Mouse (Mus musculus) intestine, embryonic 14.5 days (tissue): ENCODE data around the gene Tmub1. TPM values are rescaled to one million over a fixed set of nuclear protein-coding genes. Genes with fewer than 3 reads are reported as not detected.

Experiments
- ATAC-seq: fragments of 200-750 bp; cut with Nextera tagmentation; replicated peaks from 2 replicates; pipeline ENCODE4 v1.8.0; 2017; ENCODE audit warnings: low read depth, moderate number of reproducible peaks, moderate TSS enrichment, moderate library complexity; ENCODE audit not compliant: low FRiP score, low TSS enrichment
- DNase-seq: peaks from one replicate; pipeline ENCODE4 v3.0.0-alpha.2; 2018; ENCODE audit warnings: low spot score
- H3K27ac ChIP-seq: fragments of 300-500 bp; sonication (generic); 2 replicates; pipeline ENCODE4 v1.5.1; 2014; ENCODE audit warnings: low read depth, mild to moderate bottlenecking, control low read depth
- H3K27me3 ChIP-seq: fragments of 300-500 bp; sonication (generic); replicated peaks from 2 replicates; pipeline ENCODE4 v1.6.1; 2014; ENCODE audit warnings: low read length, control low read depth; ENCODE audit not compliant: control insufficient read depth, insufficient read depth
- H3K36me3 ChIP-seq: fragments of 300-500 bp; sonication (generic); 2 replicates; pipeline ENCODE4 v1.6.1; 2014; ENCODE audit warnings: low read length, control low read depth; ENCODE audit not compliant: control insufficient read depth, insufficient read depth
- H3K4me1 ChIP-seq: fragments of 300-500 bp; sonication (generic); replicated peaks from 2 replicates; pipeline ENCODE4 v1.6.1; 2014; ENCODE audit warnings: low read length, control low read depth, mixed read lengths; ENCODE audit not compliant: control insufficient read depth, insufficient read depth
- H3K4me2 ChIP-seq: fragments of 300-500 bp; sonication (generic); 2 replicates; pipeline ENCODE4 v1.6.1; 2014; ENCODE audit warnings: low read length
- H3K4me3 ChIP-seq: fragments of 300-500 bp; sonication (generic); 2 replicates; pipeline ENCODE4 v1.5.1; 2014; ENCODE audit warnings: low read depth, low read length, control low read depth, mixed read lengths
- H3K9ac ChIP-seq: fragments of 300-500 bp; sonication (generic); 2 replicates; pipeline ENCODE4 v1.6.1; 2014; ENCODE audit warnings: mild to moderate bottlenecking, low read length
- H3K9me3 ChIP-seq: fragments of 300-500 bp; sonication (generic); 2 replicates; pipeline ENCODE4 v1.6.1; 2016; ENCODE audit warnings: low read length, control low read depth; ENCODE audit not compliant: control insufficient read depth
- WGBS: fragments of 180-500 bp; shearing (Covaris S2); extraction: QIAGEN DNeasy Blood & Tissue Kit; methylation state at CpG from one replicate; pipeline ENCODE4 v1.1.7; 2014; 5-methylcytosine and 5-hydroxymethylcytosine counted together
- polyA plus RNA-seq: library from polyadenylated mRNA; unstranded; fragments of >200 nt; fragmentation: Nextera tagmentation; extraction: Ambion mirVana; gene quantifications from 2 replicates; pipeline ENCODE4 v1.2.1, GENCODE M21; 2014

Tmub1 gene
- polyA plus RNA-seq, 1 experiment from 2014 or later, result 22.9 TPM

- DNase-seq (no peak), ATAC-seq (0 out of 2 replicates have a peak, but pooled peaks have one; percentile 11)
- Histone ChIP-seq H3K4me2 (0 out of 2 replicates have a peak overlapping the region, but pooled peaks have one; percentile 9), H3K27me3 (peaks cover 6% of the 10 kb centered on the region; the same call in 1 of the 2 replicates), H3K27ac (no peak overlapping the region), H3K4me1 (peaks cover 40% of the 10 kb centered on the region), H3K36me3 (peaks cover 24% of the 10 kb centered on the region), H3K9ac (no peak overlapping the region), H3K9me3 (no peaks in the 10 kb centered on the region), H3K4me3 (no peak overlapping the region)
- 33% methylated on average over 7 of the region's 7 CpGs for WGBS
These were observed 25.4 kb upstream of the Tmub1 start for GRCm38 (mm10) chr5:24472884-24473619.

- H3K9ac ChIP-seq, result no peak overlapping the region
- peaks cover 35% of the 10 kb centered on the region for H3K4me1 ChIP-seq
- ATAC-seq, result peak; percentile 30; the same call in 1 of the 2 replicates
- no peak overlapping the region for H3K4me3 ChIP-seq
- H3K27ac ChIP-seq, result no peak overlapping the region
- WGBS, result 12% methylated on average over 5 of the region's 5 CpGs
- H3K27me3 ChIP-seq, result peaks cover 6% of the 10 kb centered on the region; the same call in 1 of the 2 replicates
- H3K9me3 ChIP-seq, result no peaks in the 10 kb centered on the region
- DNase-seq, result peak; percentile 89
- no peak overlapping the region for H3K4me2 ChIP-seq
- no peaks in the 10 kb centered on the region for H3K36me3 ChIP-seq
These were observed 22.9 kb upstream of the Tmub1 start for GRCm38 (mm10) chr5:24470600-24470999.

- Histone ChIP-seq H3K4me3 (no peak overlapping the region), H3K4me1 (0 out of 2 replicates have a peak, but pooled peaks cover 6% of the 10 kb centered on the region), H3K36me3 (peaks cover under 1% of the 10 kb centered on the region; the same call in 1 of the 2 replicates), H3K27me3 (no peaks in the 10 kb centered on the region), H3K4me2 (no peak overlapping the region), H3K27ac (no peak overlapping the region), H3K9me3 (no peaks in the 10 kb centered on the region), H3K9ac (no peak overlapping the region)
- 67% methylated on average over 12 of the region's 12 CpGs for WGBS
- no peak for DNase-seq
- ATAC-seq, result no peak
These were observed 19.1 kb upstream of the Tmub1 start for GRCm38 (mm10) chr5:24466762-24467161.

- H3K36me3 ChIP-seq, result 0 out of 2 replicates have a peak, but pooled peaks cover 5% of the 10 kb centered on the region
- 68% methylated on average over 7 of the region's 7 CpGs for WGBS
- no peak overlapping the region for H3K4me2 ChIP-seq
- peak overlapping the region; percentile 3; the same call in 1 of the 2 replicates for H3K27ac ChIP-seq
- DNase-seq (no peak), ATAC-seq (no peak)
- no peak overlapping the region for H3K9ac ChIP-seq
- peaks cover 36% of the 10 kb centered on the region for H3K4me1 ChIP-seq
- no peak overlapping the region for H3K4me3 ChIP-seq
- H3K27me3 ChIP-seq, result no peaks in the 10 kb centered on the region
- no peaks in the 10 kb centered on the region for H3K9me3 ChIP-seq
These were observed 8.0 kb upstream of the Tmub1 start for GRCm38 (mm10) chr5:24455613-24456012.

GRCm38 (mm10) chr5:24455076-24455475 lies 7.4 kb upstream of the Tmub1 start:
- Histone ChIP-seq H3K9ac (no peak overlapping the region), H3K4me2 (no peak overlapping the region), H3K4me1 (peaks cover 36% of the 10 kb centered on the region), H3K27ac (peak overlapping the region; percentile 3; the same call in 1 of the 2 replicates), H3K36me3 (no peaks in the 10 kb centered on the region), H3K9me3 (no peaks in the 10 kb centered on the region), H3K27me3 (no peaks in the 10 kb centered on the region), H3K4me3 (no peak overlapping the region)
- no peak for ATAC-seq
- WGBS, result 74% methylated on average over 3 of the region's 3 CpGs
- no peak for DNase-seq

GRCm38 (mm10) chr5:24453985-24454303 lies 6.3 kb upstream of the Tmub1 start:
- peak overlapping the region; percentile 96 for H3K4me2 ChIP-seq
- DNase-seq (no peak), ATAC-seq (no peak)
- 0 out of 2 replicates have a peak overlapping the region, but pooled peaks have one; percentile 87 for H3K4me3 ChIP-seq
- H3K9me3 ChIP-seq, result no peaks in the 10 kb centered on the region
- H3K27ac ChIP-seq, result no peak overlapping the region
- peaks cover 36% of the 10 kb centered on the region for H3K4me1 ChIP-seq
- H3K36me3 ChIP-seq, result no peaks in the 10 kb centered on the region
- no peak overlapping the region for H3K9ac ChIP-seq
- 31% methylated on average over 2 of the region's 2 CpGs for WGBS
- no peaks in the 10 kb centered on the region for H3K27me3 ChIP-seq

GRCm38 (mm10) chr5:24453283-24453984 lies 5.8 kb upstream of the Tmub1 start:
- ATAC-seq, result no peak
- no peaks in the 10 kb centered on the region for H3K36me3 ChIP-seq
- H3K9ac ChIP-seq, result peak overlapping the region; percentile 80
- 7% methylated on average over 5 of the region's 5 CpGs for WGBS
- H3K27ac ChIP-seq, result no peak overlapping the region
- no peaks in the 10 kb centered on the region for H3K9me3 ChIP-seq
- no peak for DNase-seq
- peaks cover 36% of the 10 kb centered on the region for H3K4me1 ChIP-seq
- H3K4me2 ChIP-seq, result peak overlapping the region; percentile 96
- H3K4me3 ChIP-seq, result peak overlapping the region; percentile 87
- no peaks in the 10 kb centered on the region for H3K27me3 ChIP-seq

GRCm38 (mm10) chr5:24452691-24453233 lies 5.1 kb upstream of the Tmub1 start:
- no peaks in the 10 kb centered on the region for H3K27me3 ChIP-seq
- peaks cover 39% of the 10 kb centered on the region for H3K4me1 ChIP-seq
- no peaks in the 10 kb centered on the region for H3K36me3 ChIP-seq
- DNase-seq (peak; percentile 76), ATAC-seq (peak; percentile 6; the same call in 1 of the 2 replicates)
- peak overlapping the region; percentile 80 for H3K9ac ChIP-seq
- H3K27ac ChIP-seq, result peak overlapping the region; percentile 86
- under 1% methylated on average over 29 of the region's 29 CpGs for WGBS
- H3K4me3 ChIP-seq, result peak overlapping the region; percentile 87
- peak overlapping the region; percentile 96 for H3K4me2 ChIP-seq
- H3K9me3 ChIP-seq, result no peaks in the 10 kb centered on the region
